Mouse (Mus musculus) MEL (cell line): ENCODE measurements at regions not wholly inside any gene's neighbourhood (a gene's known extent, or its start where the extent isn't known, plus 50 kb on each side); places are given as distances from the start of the nearest gene placed in this dataset.
"Not testable (repeated sequence)": the region's sequence is repeated elsewhere in the genome, so short reads cannot be mapped to it uniquely, and the experiment has no call there.

Source experiments
- DNase-seq: peaks from one replicate; pipeline ENCODE4 v3.0.0; 2011; ENCODE audit warnings: low read depth, low spot score
- H3K27ac ChIP-seq: 2 replicates; pipeline ENCODE4 v1.5.1; 2012; ENCODE audit warnings: low read depth, mild to moderate bottlenecking, control low read depth, low read length, moderate library complexity; ENCODE audit not compliant: control insufficient read depth
- H3K27me3 ChIP-seq, 2 experiments: fragments of 150-350 bp in 1 of 2; sonication (generic) in 1 of 2; 2 replicates each; pipeline ENCODE4 v1.6.1; 2012; ENCODE audit warnings: low read length in 2 of 2, mild to moderate bottlenecking in 2 of 2, improper control_type of control experiment in 1 of 2, moderate library complexity in 1 of 2; ENCODE audit not compliant: insufficient read depth in 2 of 2, control insufficient read depth in 1 of 2
- H3K36me3 ChIP-seq, 2 experiments: 2 replicates each; pipeline ENCODE4 v1.6.1; 2012 to 2014; ENCODE audit warnings: low read length in 2 of 2, improper control_type of control experiment in 1 of 2, inconsistent platforms in 1 of 2, mild to moderate bottlenecking in 1 of 2; ENCODE audit not compliant: insufficient read depth in 2 of 2, control insufficient read depth in 1 of 2
- H3K4me1 ChIP-seq, 2 experiments: fragments of 150-350 bp in 1 of 2; sonication (generic) in 1 of 2; 2 replicates each; pipeline ENCODE4 v1.6.1; 2012; ENCODE audit warnings: low read length in 2 of 2, improper control_type of control experiment in 1 of 2, mild to moderate bottlenecking in 1 of 2; ENCODE audit not compliant: insufficient read depth in 2 of 2, control insufficient read depth in 1 of 2
- H3K4me3 ChIP-seq, 2 experiments: fragments of 150-350 bp in 1 of 2; sonication (generic) in 1 of 2; 2 replicates each; pipeline ENCODE4 v1.5.1; 2012; ENCODE audit warnings: low read depth in 2 of 2, low read length in 2 of 2, mild to moderate bottlenecking in 2 of 2, moderate library complexity in 2 of 2, control low read depth in 1 of 2, improper control_type of control experiment in 1 of 2; ENCODE audit not compliant: control insufficient read depth in 1 of 2, insufficient read depth in 1 of 2
- H3K79me2 ChIP-seq: 2 replicates; pipeline ENCODE4 v1.6.1; 2012; ENCODE audit warnings: mild to moderate bottlenecking, low read length, moderate library complexity; ENCODE audit not compliant: control insufficient read depth, poor library complexity, insufficient read depth
- H3K9ac ChIP-seq: 2 replicates; pipeline ENCODE4 v1.6.1; 2012; ENCODE audit warnings: low read depth, mild to moderate bottlenecking, control low read depth, low read length, moderate library complexity; ENCODE audit not compliant: control insufficient read depth, poor library complexity, severe bottlenecking
- H3K9me3 ChIP-seq: fragments of 150-350 bp; sonication (generic); replicated peaks from 2 replicates; pipeline ENCODE4 v1.6.1; 2012; ENCODE audit warnings: mild to moderate bottlenecking, low read length, improper control_type of control experiment, moderate library complexity; ENCODE audit not compliant: insufficient read depth
- CHD1 ChIP-seq: IDR thresholded peaks from 2 replicates; pipeline ENCODE4 v1.6.1; 2012; ENCODE audit warnings: low read depth, mild to moderate bottlenecking, inconsistent platforms, low read length, improper control_type of control experiment
- EP300 ChIP-seq, 2 experiments: IDR thresholded peaks; 2 replicates each; pipeline ENCODE4 v1.6.1; 2011; ENCODE audit warnings: improper control_type of control experiment in 2 of 2, low read length in 2 of 2, low read depth in 1 of 2, mild to moderate bottlenecking in 1 of 2
- ETS1 ChIP-seq: IDR thresholded peaks from 2 replicates; pipeline ENCODE4 v1.6.1; 2012; ENCODE audit warnings: low read depth, mild to moderate bottlenecking, inconsistent platforms, low read length, improper control_type of control experiment, moderate library complexity
- MEF2A ChIP-seq: IDR thresholded peaks from 2 replicates; pipeline ENCODE4 v1.6.1; 2014; ENCODE audit warnings: low read depth, mild to moderate bottlenecking, inconsistent platforms, low read length, improper control_type of control experiment; ENCODE audit not compliant: poor library complexity, insufficient replicate concordance, severe bottlenecking; ENCODE audit errors: extremely low read depth
- MXI1 ChIP-seq: IDR thresholded peaks from 2 replicates; pipeline ENCODE4 v1.6.1; 2011; ENCODE audit warnings: mild to moderate bottlenecking, low read depth, low read length, improper control_type of control experiment
- MYC ChIP-seq: IDR thresholded peaks from 2 replicates; pipeline ENCODE4 v1.6.1; 2011; ENCODE audit warnings: low read depth, mild to moderate bottlenecking, low read length, improper control_type of control experiment, moderate library complexity
- NRF1 ChIP-seq: IDR thresholded peaks from 2 replicates; pipeline ENCODE4 v1.6.1; 2014; ENCODE audit warnings: low read depth, mild to moderate bottlenecking, inconsistent platforms, low read length, improper control_type of control experiment, moderate library complexity; ENCODE audit not compliant: poor library complexity, insufficient read depth, severe bottlenecking
- POLR2AphosphoS2 ChIP-seq: IDR thresholded peaks from 2 replicates; pipeline ENCODE4 v1.6.1; 2011; ENCODE audit warnings: low read length, improper control_type of control experiment
- TAL1 ChIP-seq: IDR thresholded peaks from 2 replicates; pipeline ENCODE4 v1.6.1; 2012; ENCODE audit warnings: mild to moderate bottlenecking, inconsistent platforms, low read length, moderate library complexity, mixed read lengths
- USF1 ChIP-seq: IDR thresholded peaks from 2 replicates; pipeline ENCODE4 v1.6.1; 2014; ENCODE audit warnings: low read depth, mild to moderate bottlenecking, inconsistent platforms, low read length, improper control_type of control experiment, moderate library complexity
- USF2 ChIP-seq, 2 experiments: IDR thresholded peaks; 2 replicates each; pipeline ENCODE4 v1.6.1; 2011 to 2012; ENCODE audit warnings: improper control_type of control experiment in 2 of 2, low read length in 2 of 2, borderline replicate concordance in 1 of 2, inconsistent platforms in 1 of 2, low read depth in 1 of 2, mild to moderate bottlenecking in 1 of 2; ENCODE audit not compliant: insufficient read depth in 1 of 2

- not testable (repeated sequence) for H3K4me3 ChIP-seq, DNase-seq, H3K79me2 ChIP-seq, H3K9ac ChIP-seq, H3K9me3 ChIP-seq, H3K36me3 ChIP-seq, H3K27me3 ChIP-seq, H3K4me1 ChIP-seq, H3K27ac ChIP-seq
Observed at GRCm38 (mm10) chr13:19219383-19219991, 176.1 kb downstream of the Stard3nl start.

GRCm38 (mm10) chr13:19204669-19205068 is 190.9 kb downstream of the Stard3nl start:
- no peaks in the 10 kb centered on the region for H3K27me3 ChIP-seq
- TF ChIP-seq TAL1, result no peak
- no peak for TF ChIP-seq MXI1
- TF ChIP-seq USF1, result no peak
- TF ChIP-seq ETS1, result no peak
- no peak for TF ChIP-seq CHD1
- no peak for TF ChIP-seq EP300 (IDR thresholded peaks at IDR 0.05; ENCODE audit: low read depth in 1 of 2, low read length in 2 of 2)
- no peak for TF ChIP-seq MYC
- no peak for TF ChIP-seq MEF2A
- no peak for TF ChIP-seq NRF1
- no peak for TF ChIP-seq POLR2AphosphoS2
- no peak for TF ChIP-seq USF2 (IDR thresholded peaks at IDR 0.05; ENCODE audit: borderline replicate concordance in 1 of 2, insufficient read depth in 1 of 2, low read depth in 1 of 2, low read length in 2 of 2)
- TF ChIP-seq, all 39 proteins: peak for 0
- no peak overlapping the region for H3K4me3 ChIP-seq

GRCm38 (mm10) chr13:19202320-19202719 is 193.3 kb downstream of the Stard3nl start:
- not testable (repeated sequence) for H3K27me3 ChIP-seq

More at GRCm38 (mm10) chr13:19204669-19205068, 190.9 kb downstream of the Stard3nl start:
- no peaks in the 10 kb centered on the region for H3K36me3 ChIP-seq
- no peak for DNase-seq
- no peaks in the 10 kb centered on the region for H3K79me2 ChIP-seq
- no peak overlapping the region for H3K27ac ChIP-seq
- no peaks in the 10 kb centered on the region for H3K4me1 ChIP-seq
- H3K9me3 ChIP-seq, result no peaks in the 10 kb centered on the region; the same call in 1 of the 2 replicates
- no peak overlapping the region for H3K9ac ChIP-seq

More at GRCm38 (mm10) chr13:19202320-19202719, 193.3 kb downstream of the Stard3nl start:
- not testable (repeated sequence) for H3K27ac ChIP-seq, H3K4me3 ChIP-seq, H3K79me2 ChIP-seq, H3K4me1 ChIP-seq, H3K9me3 ChIP-seq, H3K9ac ChIP-seq, H3K36me3 ChIP-seq, DNase-seq
